Mouse (Mus musculus) intestine, embryonic 16.5 days (tissue): ENCODE results near the gene Kcnab2. TPM values are rescaled to one million over a fixed set of nuclear protein-coding genes. Genes with fewer than 3 reads are reported as not detected.

ENCODE experiments used
- ATAC-seq: fragments of 200-750 bp; cut with Nextera tagmentation; 2 replicates; pipeline ENCODE4 v1.8.0; 2017; ENCODE audit warnings: moderate TSS enrichment, moderate library complexity
- H3K27ac ChIP-seq: fragments of 300-500 bp; sonication (generic); 2 replicates; pipeline ENCODE4 v1.5.1; 2014; ENCODE audit warnings: mild to moderate bottlenecking, low read length
- H3K27me3 ChIP-seq: fragments of 300-500 bp; sonication (generic); replicated peaks from 2 replicates; pipeline ENCODE4 v1.6.1; 2014; ENCODE audit warnings: low read length, control low read depth, mixed read lengths; ENCODE audit not compliant: control insufficient read depth, insufficient read depth
- H3K36me3 ChIP-seq: fragments of 300-500 bp; sonication (generic); 2 replicates; pipeline ENCODE4 v1.6.1; 2014; ENCODE audit warnings: low read length, control low read depth; ENCODE audit not compliant: control insufficient read depth, insufficient read depth
- H3K4me1 ChIP-seq: fragments of 300-500 bp; sonication (generic); 2 replicates; pipeline ENCODE4 v1.6.1; 2014; ENCODE audit warnings: low read length, control low read depth, mixed read lengths; ENCODE audit not compliant: control insufficient read depth, insufficient read depth
- H3K4me2 ChIP-seq: fragments of 300-500 bp; sonication (generic); 2 replicates; pipeline ENCODE4 v1.6.1; 2014; ENCODE audit warnings: low read depth, low read length, control low read depth
- H3K4me3 ChIP-seq: fragments of 300-500 bp; sonication (generic); 2 replicates; pipeline ENCODE4 v1.5.1; 2014; ENCODE audit warnings: mild to moderate bottlenecking, low read length
- H3K9ac ChIP-seq: fragments of 300-500 bp; sonication (generic); 2 replicates; pipeline ENCODE4 v1.6.1; 2014; ENCODE audit warnings: low read depth, low read length
- H3K9me3 ChIP-seq: fragments of 300-500 bp; sonication (generic); 2 replicates; pipeline ENCODE4 v1.6.1; 2016; ENCODE audit warnings: low read length, control low read depth; ENCODE audit not compliant: control insufficient read depth
- WGBS: fragments of 180-500 bp; shearing (Covaris S2); extraction: QIAGEN DNeasy Blood & Tissue Kit; methylation state at CpG from one replicate; pipeline ENCODE4 v1.1.7; 2014; 5-methylcytosine and 5-hydroxymethylcytosine counted together
- polyA plus RNA-seq: library from polyadenylated mRNA; unstranded; fragments of >200 nt; fragmentation: Nextera tagmentation; extraction: Ambion mirVana; gene quantifications from 2 replicates; pipeline ENCODE4 v1.2.1, GENCODE M21; 2015

Kcnab2 gene
- polyA plus RNA-seq, 1 experiment from 2014 or later: 3.3 TPM

GRCm38 (mm10) chr4:152457673-152458072, 20.0 kb downstream of the Kcnab2 start:
- no peaks in the 10 kb centered on the region for H3K9me3 ChIP-seq
- no peak overlapping the region for H3K4me2 ChIP-seq
- no peaks in the 10 kb centered on the region for H3K27me3 ChIP-seq
- H3K4me3 ChIP-seq: no peak overlapping the region
- H3K27ac ChIP-seq: no peak overlapping the region
- no peaks in the 10 kb centered on the region for H3K36me3 ChIP-seq
- WGBS: 90% methylated on average over 4 of the region's 4 CpGs
- H3K9ac ChIP-seq: no peak overlapping the region
- no peaks in the 10 kb centered on the region for H3K4me1 ChIP-seq
- no peak for ATAC-seq

- Histone ChIP-seq H3K36me3 (no peaks in the 10 kb centered on the region), H3K27ac (no peak overlapping the region), H3K9ac (no peak overlapping the region), H3K9me3 (no peaks in the 10 kb centered on the region), H3K4me2 (no peak overlapping the region), H3K27me3 (no peaks in the 10 kb centered on the region), H3K4me3 (no peak overlapping the region), H3K4me1 (no peaks in the 10 kb centered on the region)
- no peak for ATAC-seq
- WGBS: 71% methylated on average over 18 of the region's 18 CpGs
Observed at GRCm38 (mm10) chr4:152456609-152457008, 21.1 kb downstream of the Kcnab2 start.

- H3K9me3 ChIP-seq: no peaks in the 10 kb centered on the region
- H3K9ac ChIP-seq: no peak overlapping the region
- H3K4me2 ChIP-seq: no peak overlapping the region
- no peaks in the 10 kb centered on the region for H3K36me3 ChIP-seq
- no peak for ATAC-seq
- 88% methylated on average over 12 of the region's 12 CpGs for WGBS
- H3K27ac ChIP-seq: no peak overlapping the region
- no peaks in the 10 kb centered on the region for H3K4me1 ChIP-seq
- H3K27me3 ChIP-seq: no peaks in the 10 kb centered on the region
- H3K4me3 ChIP-seq: no peak overlapping the region
Observed at GRCm38 (mm10) chr4:152454153-152454552, 23.5 kb downstream of the Kcnab2 start.

GRCm38 (mm10) chr4:152453079-152453478, 24.6 kb downstream of the Kcnab2 start:
- H3K4me3 ChIP-seq: no peak overlapping the region
- H3K36me3 ChIP-seq: no peaks in the 10 kb centered on the region
- no peak overlapping the region for H3K4me2 ChIP-seq
- no peak for ATAC-seq
- no peak overlapping the region for H3K9ac ChIP-seq
- no peaks in the 10 kb centered on the region for H3K27me3 ChIP-seq
- H3K27ac ChIP-seq: no peak overlapping the region
- H3K9me3 ChIP-seq: no peaks in the 10 kb centered on the region
- 56% methylated on average over 10 of the region's 10 CpGs for WGBS
- H3K4me1 ChIP-seq: no peaks in the 10 kb centered on the region

GRCm38 (mm10) chr4:152451371-152451770, 26.3 kb downstream of the Kcnab2 start:
- Histone ChIP-seq H3K9ac (no peak overlapping the region), H3K4me1 (no peaks in the 10 kb centered on the region), H3K9me3 (no peaks in the 10 kb centered on the region), H3K4me3 (no peak overlapping the region), H3K27ac (no peak overlapping the region), H3K4me2 (no peak overlapping the region), H3K27me3 (no peaks in the 10 kb centered on the region), H3K36me3 (no peaks in the 10 kb centered on the region)
- ATAC-seq: no peak
- WGBS: 80% methylated on average over 6 of the region's 6 CpGs

- H3K9ac ChIP-seq: no peak overlapping the region
- H3K4me2 ChIP-seq: no peak overlapping the region
- 59% methylated on average over 8 of the region's 8 CpGs for WGBS
- ATAC-seq: no peak
- no peaks in the 10 kb centered on the region for H3K4me1 ChIP-seq
- H3K27ac ChIP-seq: no peak overlapping the region
- no peaks in the 10 kb centered on the region for H3K36me3 ChIP-seq
- no peaks in the 10 kb centered on the region for H3K9me3 ChIP-seq
- no peak overlapping the region for H3K4me3 ChIP-seq
- no peaks in the 10 kb centered on the region for H3K27me3 ChIP-seq
Observed at GRCm38 (mm10) chr4:152448666-152449018, 29.0 kb downstream of the Kcnab2 start.

- ATAC-seq: no peak
- 80% methylated on average over 22 of the region's 22 CpGs for WGBS
Observed at GRCm38 (mm10) chr4:152447731-152448665, 29.7 kb downstream of the Kcnab2 start.

GRCm38 (mm10) chr4:152446178-152446577, 31.5 kb downstream of the Kcnab2 start:
- no peak overlapping the region for H3K27ac ChIP-seq
- H3K36me3 ChIP-seq: no peaks in the 10 kb centered on the region
- no peak overlapping the region for H3K9ac ChIP-seq
- no peaks in the 10 kb centered on the region for H3K27me3 ChIP-seq
- no peak overlapping the region for H3K4me3 ChIP-seq
- H3K9me3 ChIP-seq: no peaks in the 10 kb centered on the region
- no peak for ATAC-seq
- H3K4me2 ChIP-seq: no peak overlapping the region
- WGBS: 79% methylated on average over 10 of the region's 10 CpGs
- no peaks in the 10 kb centered on the region for H3K4me1 ChIP-seq

More at GRCm38 (mm10) chr4:152447731-152448665, 29.7 kb downstream of the Kcnab2 start:
- Histone ChIP-seq H3K4me3 (no peak overlapping the region), H3K36me3 (no peaks in the 10 kb centered on the region), H3K27me3 (no peaks in the 10 kb centered on the region), H3K9me3 (no peaks in the 10 kb centered on the region), H3K9ac (no peak overlapping the region), H3K27ac (no peak overlapping the region), H3K4me1 (no peaks in the 10 kb centered on the region), H3K4me2 (no peak overlapping the region)

- H3K36me3 ChIP-seq: no peaks in the 10 kb centered on the region
- H3K4me2 ChIP-seq: no peak overlapping the region
- WGBS: 38% methylated on average over 9 of the region's 9 CpGs
- H3K4me1 ChIP-seq: no peaks in the 10 kb centered on the region
- H3K4me3 ChIP-seq: no peak overlapping the region
- H3K27ac ChIP-seq: no peak overlapping the region
- no peak overlapping the region for H3K9ac ChIP-seq
- no peak for ATAC-seq
- H3K27me3 ChIP-seq: no peaks in the 10 kb centered on the region
- no peaks in the 10 kb centered on the region for H3K9me3 ChIP-seq
Observed at GRCm38 (mm10) chr4:152441536-152441935, 36.1 kb downstream of the Kcnab2 start.
